Mouse (Mus musculus): ENCODE results near the gene Zfp672. TPM values are rescaled to one million over a fixed set of nuclear protein-coding genes. Genes with fewer than 3 reads are reported as not detected.
A peak's percentile ranks its signal among the peaks of the same experiment; 100 is the strongest.
"Not testable (repeated sequence)": the region's sequence is repeated elsewhere in the genome, so short reads cannot be mapped to it uniquely, and the experiment has no call there.

Zfp672 gene
- 22.1 and 25.7 TPM in 2 replicates for polyA plus RNA-seq (2016; fragmentation: Nextera tagmentation; extraction: Ambion mirVana)

DNA sequence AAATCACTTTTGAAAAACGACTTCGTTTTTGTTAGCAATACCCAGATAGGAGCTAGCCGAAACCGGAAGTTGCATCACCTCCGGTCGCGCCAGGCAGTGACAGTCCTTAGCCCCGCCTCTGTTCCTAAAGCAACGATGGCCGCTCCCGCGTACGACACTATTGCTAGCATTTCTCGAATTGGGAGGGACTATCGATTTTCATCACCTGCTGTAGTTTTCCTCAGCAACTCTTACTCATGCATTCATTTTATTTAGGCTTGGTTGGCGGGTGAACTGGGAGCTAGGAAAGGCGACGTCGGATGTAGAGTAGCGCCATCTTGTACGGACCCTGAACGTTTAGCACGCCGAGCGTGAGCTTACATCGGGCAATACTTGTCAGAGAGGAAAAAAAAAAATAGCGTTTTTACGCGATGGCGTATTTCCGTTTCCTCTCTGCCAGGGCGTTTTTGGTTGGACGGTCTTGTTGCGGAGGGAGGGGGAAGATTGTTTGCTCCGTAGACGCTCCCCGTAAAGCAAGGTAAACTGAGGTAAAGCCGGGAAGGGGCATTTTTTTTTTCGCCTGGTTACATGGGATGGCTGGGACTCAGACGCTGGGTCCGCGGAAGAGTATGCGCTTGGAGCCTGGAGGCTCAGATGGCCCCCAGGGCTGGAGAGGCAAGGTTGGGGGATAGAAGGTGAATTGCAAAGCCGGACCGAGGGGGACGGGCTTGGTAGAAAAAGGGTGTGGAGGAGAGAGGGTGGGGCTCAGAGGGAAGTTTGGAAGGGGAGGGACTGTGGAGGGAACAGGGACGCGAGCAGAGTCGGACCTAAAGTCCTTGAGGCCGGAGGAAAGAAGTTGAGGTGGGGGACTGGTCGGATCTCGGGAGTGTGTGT lies at the start of gene Zfp672, which contains the start of gene Sh3bp5l:
TSS of gene Zfp672 (minus strand) at position 64 of the 873 bp plus-strand sequence.
TSS of gene Sh3bp5l (plus strand) at position 449 of the 873 bp plus-strand sequence.
- no peaks in the 10 kb centered on the region for H3K9me3 ChIP-seq (replicated peaks)
- H3K4me3 ChIP-seq = peak within 1 kb of the TSS; percentile 93
- WGBS = under 1% methylated on average over 52 of the region's 52 CpGs
- peak within 1 kb of the TSS; percentile 93 for H3K27ac ChIP-seq
- H3K4me1 ChIP-seq = peaks cover 16% of the 10 kb centered on the region
- peak; percentile 89 for DNase-seq (ENCODE audit: low spot score)
- H3K36me3 ChIP-seq = peaks cover 52% of the 10 kb centered on the region
- H3K27me3 ChIP-seq (ENCODE audit: low read depth, poor library complexity, severe bottlenecking) = no peaks in the 10 kb centered on the region

DNA sequence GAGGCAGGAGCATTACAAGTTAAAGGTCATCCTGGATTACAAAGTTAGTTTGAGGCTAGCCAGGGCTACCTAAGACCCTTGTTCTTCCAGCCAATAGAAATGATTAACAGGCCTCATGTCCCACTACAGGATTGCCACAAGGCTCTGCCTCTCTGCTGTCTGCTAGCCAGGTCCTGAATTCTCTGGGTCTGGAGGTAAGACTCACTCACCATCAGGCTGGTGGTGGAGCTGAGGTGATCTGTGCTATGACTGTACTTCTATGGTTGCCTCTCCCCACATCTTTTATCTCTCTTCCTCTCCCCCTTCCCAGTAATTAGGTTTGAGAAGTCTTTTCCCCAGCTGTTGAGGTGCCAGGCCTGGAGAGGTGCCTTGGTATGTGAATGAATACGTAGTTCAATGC lies 49.4 kb upstream of the Zfp672 start:
- Histone ChIP-seq H3K4me3 (no peak overlapping the region), H3K27ac (no peak overlapping the region), H3K27me3 (ENCODE audit: low read depth, poor library complexity, severe bottlenecking) (no peaks in the 10 kb centered on the region), H3K9me3 (replicated peaks) (no peaks in the 10 kb centered on the region), H3K36me3 (no peaks in the 10 kb centered on the region), H3K4me1 (no peaks in the 10 kb centered on the region)
- no peak for DNase-seq (ENCODE audit: low spot score)
- 77% methylated on average over 1 of the region's 1 CpGs for WGBS

DNA sequence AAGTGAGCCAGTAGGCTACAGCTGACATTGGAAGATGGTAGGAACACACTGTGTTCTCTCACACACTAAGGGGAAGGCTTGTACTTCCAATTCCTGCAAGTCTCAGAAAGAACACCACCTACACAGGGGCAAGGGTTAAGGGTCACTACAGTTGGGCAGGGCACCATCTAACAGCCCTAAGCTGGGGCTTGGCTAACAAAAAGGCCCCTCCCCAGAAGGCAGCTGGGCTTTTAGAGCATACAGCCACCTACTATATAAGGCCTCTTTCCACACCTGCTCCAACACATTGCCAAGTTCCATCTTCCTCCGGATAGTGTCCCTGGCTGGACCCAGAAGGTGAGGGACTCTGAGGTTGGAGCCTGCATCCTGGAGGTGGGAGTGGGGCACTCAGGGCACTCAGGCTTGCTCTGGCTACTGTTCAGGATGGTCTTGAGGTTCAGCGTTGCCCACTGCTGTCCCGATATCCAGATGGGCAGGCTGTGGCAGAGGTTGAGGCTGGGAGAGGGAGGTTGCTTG lies 48.7 kb upstream of the Zfp672 start, which contains the start of gene Lypd8:
TSS of gene Lypd8 (plus strand) at position 281 of the 516 bp plus-strand sequence.
- Histone ChIP-seq H3K4me1 (no peaks in the 10 kb centered on the region), H3K27me3 (ENCODE audit: low read depth, poor library complexity, severe bottlenecking) (no peaks in the 10 kb centered on the region), H3K36me3 (no peaks in the 10 kb centered on the region), H3K4me3 (no peak within 1 kb of the TSS), H3K27ac (no peak within 1 kb of the TSS), H3K9me3 (replicated peaks) (no peaks in the 10 kb centered on the region)
- WGBS = 91% methylated on average over 3 of the region's 3 CpGs
- no peak for DNase-seq (ENCODE audit: low spot score)

DNA sequence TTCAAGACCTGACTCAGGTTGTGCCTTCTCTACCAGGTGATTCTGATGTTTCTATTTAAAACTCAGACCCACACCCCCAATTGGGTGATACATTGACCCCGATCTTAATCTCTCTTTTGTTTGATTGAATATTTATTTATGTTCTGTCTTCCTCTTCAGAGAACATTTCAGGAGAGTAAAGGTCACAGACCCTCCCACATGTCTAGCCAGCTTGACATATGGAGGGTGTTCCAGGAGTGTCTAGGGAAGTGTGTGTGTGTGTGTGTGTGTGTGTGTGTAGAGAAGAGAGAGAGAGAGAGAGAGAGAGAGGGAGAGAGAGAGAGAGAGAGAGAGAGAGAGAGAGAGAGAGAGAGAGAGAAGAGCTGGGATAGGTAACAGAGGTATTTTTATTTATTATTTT lies 47.5 kb upstream of the Zfp672 start:
- Histone ChIP-seq H3K27me3 (ENCODE audit: low read depth, poor library complexity, severe bottlenecking) (no peaks in the 10 kb centered on the region), H3K4me1 (no peaks in the 10 kb centered on the region), H3K36me3 (no peaks in the 10 kb centered on the region), H3K9me3 (replicated peaks) (no peaks in the 10 kb centered on the region), H3K27ac (no peak overlapping the region), H3K4me3 (no peak overlapping the region)
- DNase-seq (ENCODE audit: low spot score) = no peak
- 93% methylated on average over 1 of the region's 1 CpGs for WGBS

DNA sequence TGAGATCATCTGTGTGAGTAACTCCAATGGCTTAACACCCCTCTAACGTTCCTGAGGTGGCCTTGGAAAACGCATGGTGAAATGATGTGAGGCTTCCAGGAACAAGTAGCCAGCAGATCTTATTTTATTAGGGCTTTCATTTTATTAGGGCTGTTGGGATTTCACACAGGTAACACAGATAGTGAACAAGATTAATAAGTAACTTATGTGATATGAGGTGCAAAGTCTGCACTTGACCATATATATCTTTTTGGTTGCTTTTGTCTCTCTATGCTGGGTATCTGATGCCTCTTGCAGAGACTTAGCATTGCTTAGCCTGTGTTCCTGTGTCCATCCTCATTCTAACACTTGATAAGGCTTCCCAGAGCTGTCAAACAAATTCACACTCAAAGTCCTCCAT lies 47.1 kb upstream of the Zfp672 start:
- Histone ChIP-seq H3K27me3 (ENCODE audit: low read depth, poor library complexity, severe bottlenecking) (no peaks in the 10 kb centered on the region), H3K36me3 (no peaks in the 10 kb centered on the region), H3K27ac (no peak overlapping the region), H3K4me3 (no peak overlapping the region), H3K9me3 (replicated peaks) (no peaks in the 10 kb centered on the region), H3K4me1 (no peaks in the 10 kb centered on the region)
- no peak for DNase-seq (ENCODE audit: low spot score)
- 81% methylated on average over 2 of the region's 2 CpGs for WGBS

DNA sequence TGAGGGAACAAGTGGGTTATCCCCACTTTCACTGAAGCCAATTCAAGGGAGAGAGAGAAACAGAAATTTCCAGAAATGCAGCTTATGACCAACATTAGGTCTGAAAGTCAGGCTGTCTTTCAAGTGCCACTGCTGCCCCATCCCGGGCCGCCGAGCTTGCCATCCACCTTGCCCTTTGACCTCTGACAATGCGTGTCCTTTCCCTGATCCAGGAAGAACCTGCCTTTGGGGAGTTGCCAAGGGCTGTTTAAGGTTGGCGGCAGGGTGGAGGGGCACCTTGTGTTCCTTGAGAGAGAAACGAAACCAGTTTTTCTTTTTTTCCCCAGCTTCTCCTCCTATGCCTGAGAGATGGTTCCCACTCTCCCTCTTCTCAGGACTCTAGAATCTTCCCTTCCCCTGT lies 36.1 kb upstream of the Zfp672 start:
- not testable (repeated sequence) for H3K9me3 ChIP-seq (replicated peaks); H3K4me3 ChIP-seq; H3K27me3 ChIP-seq (ENCODE audit: low read depth, poor library complexity, severe bottlenecking); H3K27ac ChIP-seq; H3K4me1 ChIP-seq; H3K36me3 ChIP-seq; DNase-seq (ENCODE audit: low spot score)
- no CpG with 5 or more reads among the region's 6 CpGs for WGBS

DNA sequence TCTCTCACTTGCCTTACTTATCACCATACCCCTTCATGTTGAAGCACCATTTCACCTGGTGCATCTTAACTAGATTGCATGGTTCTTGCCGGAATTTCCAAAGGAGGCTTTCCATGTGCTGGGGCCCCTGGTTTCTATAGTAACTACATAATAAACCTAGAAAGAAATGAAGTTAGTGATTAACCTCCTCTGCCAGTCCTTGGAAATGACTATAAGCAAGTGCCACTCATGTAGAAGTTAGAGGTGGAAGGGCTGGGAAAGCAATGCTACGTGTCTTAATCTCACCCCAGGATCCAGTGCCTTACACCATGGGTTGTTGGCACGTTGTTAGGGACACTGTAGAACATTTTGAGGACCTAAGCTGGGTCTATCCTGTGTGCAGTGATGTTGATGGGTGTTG lies 34.3 kb upstream of the Zfp672 start:
- H3K4me3 ChIP-seq = no peak overlapping the region
- H3K9me3 ChIP-seq (replicated peaks) = no peaks in the 10 kb centered on the region
- H3K27me3 ChIP-seq (ENCODE audit: low read depth, poor library complexity, severe bottlenecking) = no peaks in the 10 kb centered on the region
- H3K36me3 ChIP-seq = no peaks in the 10 kb centered on the region
- 74% methylated on average over 3 of the region's 3 CpGs for WGBS
- no peaks in the 10 kb centered on the region for H3K4me1 ChIP-seq
- no peak overlapping the region for H3K27ac ChIP-seq
- DNase-seq (ENCODE audit: low spot score) = no peak

DNA sequence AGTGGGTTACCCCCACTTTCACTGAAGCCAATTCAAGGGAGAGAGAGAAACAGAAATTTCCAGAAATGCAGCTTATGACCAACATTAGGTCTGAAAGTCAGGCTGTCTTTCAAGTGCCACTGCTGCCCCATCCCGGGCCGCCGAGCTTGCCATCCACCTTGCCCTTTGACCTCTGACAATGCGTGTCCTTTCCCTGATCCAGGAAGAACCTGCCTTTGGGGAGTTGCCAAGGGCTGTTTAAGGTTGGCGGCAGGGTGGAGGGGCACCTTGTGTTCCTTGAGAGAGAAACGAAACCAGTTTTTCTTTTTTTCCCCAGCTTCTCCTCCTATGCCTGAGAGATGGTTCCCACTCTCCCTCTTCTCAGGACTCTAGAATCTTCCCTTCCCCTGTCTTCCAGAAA lies 32.4 kb upstream of the Zfp672 start:
- H3K36me3 ChIP-seq; H3K9me3 ChIP-seq (replicated peaks); H3K27me3 ChIP-seq (ENCODE audit: low read depth, poor library complexity, severe bottlenecking); H3K4me3 ChIP-seq; DNase-seq (ENCODE audit: low spot score); H3K4me1 ChIP-seq; H3K27ac ChIP-seq: not testable (repeated sequence)
- WGBS = no CpG with 5 or more reads among the region's 6 CpGs

DNA sequence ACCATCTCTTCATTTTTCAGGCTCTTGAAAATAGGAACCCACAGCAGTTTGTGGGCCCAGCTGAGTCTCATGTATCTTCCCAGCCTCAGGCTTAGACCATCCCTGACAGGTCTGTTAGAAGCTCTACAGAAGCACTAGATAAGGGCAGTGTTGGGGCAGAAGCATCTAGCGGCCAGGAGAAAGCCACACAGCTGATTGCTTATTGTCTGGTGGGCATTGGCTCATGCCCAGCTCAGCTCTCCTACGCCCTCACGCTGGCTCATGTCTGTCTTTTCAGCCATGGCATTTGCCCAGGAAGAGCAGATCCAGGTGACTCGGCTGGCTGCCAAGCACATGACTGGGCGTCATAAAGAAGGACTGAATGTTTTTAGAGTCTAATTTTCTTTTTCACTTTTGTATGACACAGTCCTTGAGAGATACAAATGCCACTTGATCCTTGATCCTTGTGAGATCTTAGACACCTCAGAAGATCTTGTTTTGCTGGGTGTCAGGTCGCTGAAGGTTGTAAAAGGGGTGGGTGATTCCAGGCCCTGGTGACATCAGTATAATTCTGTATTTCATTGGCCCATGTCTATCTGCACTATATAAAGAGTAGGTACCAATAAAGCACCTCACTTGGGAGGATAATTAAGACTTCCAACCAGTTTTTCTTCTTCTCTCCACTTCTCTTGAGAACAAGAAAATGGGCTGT lies 27.9 kb upstream of the Zfp672 start:
- H3K4me1 ChIP-seq = no peaks in the 10 kb centered on the region
- no peak overlapping the region for H3K27ac ChIP-seq
- H3K9me3 ChIP-seq (replicated peaks) = no peaks in the 10 kb centered on the region
- H3K36me3 ChIP-seq = no peaks in the 10 kb centered on the region
- DNase-seq (ENCODE audit: low spot score) = no peak
- WGBS = 89% methylated on average over 6 of the region's 6 CpGs
- H3K27me3 ChIP-seq (ENCODE audit: low read depth, poor library complexity, severe bottlenecking) = no peaks in the 10 kb centered on the region
- no peak overlapping the region for H3K4me3 ChIP-seq

DNA sequence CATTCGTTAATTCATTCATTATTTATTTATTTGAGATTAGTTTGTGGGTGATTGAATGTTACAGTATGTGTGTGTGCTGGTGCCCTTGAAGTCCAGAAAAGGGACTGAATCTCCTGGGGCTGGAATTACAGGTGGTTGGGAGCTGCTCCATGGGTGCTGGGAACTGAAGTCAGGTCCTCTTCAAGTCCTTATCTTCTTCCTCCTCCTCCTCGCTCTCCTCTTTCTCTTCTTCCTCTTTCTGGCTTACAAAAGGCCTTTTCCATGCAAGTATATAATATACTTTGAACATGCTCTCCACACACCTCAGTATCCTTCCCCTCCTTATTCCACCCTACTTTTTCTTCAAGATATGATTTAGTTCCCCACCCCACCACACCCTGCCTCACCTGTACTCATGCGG lies 26.9 kb upstream of the Zfp672 start:
- WGBS = 86% methylated on average over 3 of the region's 3 CpGs
- DNase-seq (ENCODE audit: low spot score) = no peak

DNA sequence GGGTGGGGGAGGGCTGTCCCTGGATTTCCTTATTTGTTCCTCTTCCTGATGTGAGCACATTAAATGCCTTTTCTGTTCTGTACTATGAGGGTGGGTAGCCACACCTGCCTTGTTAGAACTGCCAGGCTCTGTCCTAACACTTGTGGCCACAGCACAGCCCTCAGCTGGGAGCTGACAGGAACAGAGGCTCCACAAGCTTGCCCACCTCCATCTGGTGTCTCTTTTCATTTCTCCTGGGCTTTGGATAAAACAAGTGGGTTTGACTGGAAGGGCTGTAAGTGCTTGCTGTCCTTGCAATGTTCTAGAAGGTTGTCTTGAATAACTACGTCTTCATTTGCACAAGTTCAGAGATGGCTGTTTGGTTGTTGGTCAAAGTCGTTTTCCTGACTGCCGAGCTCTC lies 24.8 kb upstream of the Zfp672 start:
- H3K9me3 ChIP-seq (replicated peaks) = no peaks in the 10 kb centered on the region
- no peak overlapping the region for H3K27ac ChIP-seq
- 87% methylated on average over 3 of the region's 3 CpGs for WGBS
- H3K27me3 ChIP-seq (ENCODE audit: low read depth, poor library complexity, severe bottlenecking) = no peaks in the 10 kb centered on the region
- no peaks in the 10 kb centered on the region for H3K36me3 ChIP-seq
- H3K4me1 ChIP-seq = no peaks in the 10 kb centered on the region
- no peak for DNase-seq (ENCODE audit: low spot score)
- no peak overlapping the region for H3K4me3 ChIP-seq

More for the DNA sequence above, 26.9 kb upstream of the Zfp672 start:
- no peaks in the 10 kb centered on the region for H3K9me3 ChIP-seq (replicated peaks)
- H3K27ac ChIP-seq = no peak overlapping the region
- no peaks in the 10 kb centered on the region for H3K27me3 ChIP-seq (ENCODE audit: low read depth, poor library complexity, severe bottlenecking)
- no peaks in the 10 kb centered on the region for H3K4me1 ChIP-seq
- H3K36me3 ChIP-seq = no peaks in the 10 kb centered on the region
- no peak overlapping the region for H3K4me3 ChIP-seq

DNA sequence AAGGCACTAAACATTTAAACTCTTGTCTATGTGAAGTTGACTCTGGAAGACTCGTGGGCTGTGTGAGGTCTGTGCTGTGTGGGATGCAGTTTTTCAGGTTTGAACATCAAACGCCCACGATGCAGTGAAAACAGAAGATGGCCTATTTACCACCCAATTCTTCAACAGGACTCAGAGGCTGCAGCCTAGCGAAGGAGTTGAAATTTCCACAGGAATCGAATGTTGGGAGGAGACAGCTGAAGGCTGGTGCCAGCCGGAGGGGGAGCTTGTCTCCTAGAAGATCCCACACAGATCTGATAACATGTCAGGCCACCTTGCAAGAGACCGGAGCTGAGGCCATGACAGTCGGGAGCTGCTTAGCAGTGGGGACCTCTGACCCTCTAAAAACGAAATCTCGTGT lies 24.3 kb upstream of the Zfp672 start:
- H3K4me1 ChIP-seq = no peaks in the 10 kb centered on the region
- no peaks in the 10 kb centered on the region for H3K36me3 ChIP-seq
- H3K27me3 ChIP-seq (ENCODE audit: low read depth, poor library complexity, severe bottlenecking) = no peaks in the 10 kb centered on the region
- WGBS = 72% methylated on average over 10 of the region's 10 CpGs
- no peaks in the 10 kb centered on the region for H3K9me3 ChIP-seq (replicated peaks)
- no peak overlapping the region for H3K4me3 ChIP-seq
- H3K27ac ChIP-seq = no peak overlapping the region
- no peak for DNase-seq (ENCODE audit: low spot score)

DNA sequence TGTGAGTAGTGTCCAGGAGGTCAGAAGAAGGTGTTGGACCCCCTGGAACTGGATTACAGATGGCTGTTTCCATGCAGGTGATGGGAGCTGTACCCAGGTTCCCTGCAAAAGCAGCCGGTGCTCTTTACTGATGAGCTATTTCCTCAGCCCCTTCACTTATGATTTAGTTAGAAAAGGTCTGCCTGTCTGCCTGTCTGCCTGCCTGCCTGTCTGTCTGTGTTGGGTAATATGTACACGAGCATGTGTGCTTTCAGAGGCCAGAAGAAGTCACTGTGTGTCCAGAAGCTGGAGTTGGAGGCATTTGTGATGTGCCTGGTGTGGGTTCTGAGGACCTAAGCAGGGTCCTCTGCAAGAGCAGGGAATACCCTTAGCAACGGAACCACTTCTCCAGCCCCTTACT lies 23.6 kb upstream of the Zfp672 start:
- Histone ChIP-seq H3K9me3 (replicated peaks) (no peaks in the 10 kb centered on the region), H3K27me3 (ENCODE audit: low read depth, poor library complexity, severe bottlenecking) (no peaks in the 10 kb centered on the region), H3K36me3 (no peaks in the 10 kb centered on the region), H3K4me1 (no peaks in the 10 kb centered on the region), H3K27ac (no peak overlapping the region), H3K4me3 (no peak overlapping the region)
- DNase-seq (ENCODE audit: low spot score) = no peak
- WGBS = 86% methylated on average over 3 of the region's 3 CpGs

Data from limb, embryonic 10.5 days (tissue).